Mouse (Mus musculus) adipocyte (in vitro differentiated cells): Measurements from ENCODE around the gene Retreg1.
"Not testable (repeated sequence)": the region's sequence is repeated elsewhere in the genome, so short reads cannot be mapped to it uniquely, and the experiment has no call there.

Source experiments
- DNase-seq: peaks from one replicate; pipeline ENCODE4 v3.0.0-alpha.2; 2016; ENCODE audit warnings: low spot score

Retreg1 gene

DNA sequence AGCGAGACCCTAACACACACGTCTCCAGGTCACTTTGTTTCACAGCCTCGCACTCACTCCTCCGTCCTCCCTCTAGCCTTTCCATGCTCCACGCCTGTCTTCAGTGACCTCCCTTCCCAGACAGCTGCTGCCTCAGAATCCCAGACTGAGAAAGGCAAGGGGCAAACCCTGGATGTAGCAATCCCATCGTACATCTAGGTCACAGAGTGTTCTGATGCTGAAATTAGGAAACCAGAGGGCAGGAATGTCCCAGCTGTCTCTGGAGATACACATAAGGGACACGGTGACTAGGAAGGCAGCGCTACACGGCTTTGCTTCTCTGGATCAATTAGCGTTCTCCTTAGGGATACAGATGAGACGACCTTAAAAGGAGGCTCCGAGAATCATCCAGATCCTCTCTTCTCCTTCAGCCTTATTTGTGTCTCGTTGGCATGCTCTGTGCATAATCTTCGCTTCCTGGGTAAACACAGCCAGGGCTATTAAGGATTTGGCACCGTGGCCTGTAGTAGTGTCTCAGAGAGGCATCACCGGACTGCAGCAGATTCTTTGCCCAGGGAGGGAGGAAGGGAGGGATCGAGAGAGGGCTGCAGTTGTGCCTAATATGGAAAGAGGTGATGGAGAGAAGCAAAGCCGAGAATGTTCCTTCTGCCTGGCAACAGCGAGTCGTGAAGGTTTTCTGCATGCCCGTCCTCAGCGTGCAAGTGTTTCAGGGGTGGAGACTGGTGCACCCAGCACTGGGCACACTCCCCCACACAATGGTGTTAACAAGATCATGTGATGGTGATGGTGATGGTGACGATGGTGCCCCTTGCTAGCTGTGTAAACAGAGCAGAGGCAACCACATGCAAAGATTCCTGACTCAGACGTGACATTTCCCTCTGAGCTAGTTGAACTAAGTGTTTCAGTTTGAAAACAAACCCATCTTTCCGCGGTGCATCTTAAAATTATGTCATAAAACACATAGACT lies 105.6 kb downstream of the Retreg1 start:
- DNase-seq, result peak; percentile 70

DNA sequence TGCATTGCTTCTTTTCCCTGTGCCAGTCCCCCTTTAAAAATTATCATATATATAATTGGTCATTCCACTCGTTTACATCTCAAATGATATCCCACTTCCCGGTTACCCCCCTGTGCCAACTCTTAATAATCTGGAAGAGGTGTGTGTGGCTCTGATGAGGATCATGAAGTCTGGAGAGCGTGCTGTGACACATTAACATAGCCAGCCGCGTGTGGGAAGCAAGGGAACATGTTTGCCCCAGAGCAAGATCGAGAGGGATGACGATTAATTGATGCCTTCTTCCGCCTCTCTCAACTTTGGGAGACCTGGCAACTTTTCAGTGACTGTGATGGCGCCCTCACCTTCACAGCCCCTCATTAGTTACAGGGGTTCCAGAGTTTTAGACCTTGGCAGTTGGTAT lies 106.7 kb downstream of the Retreg1 start:
- DNase-seq, result no peak

DNA sequence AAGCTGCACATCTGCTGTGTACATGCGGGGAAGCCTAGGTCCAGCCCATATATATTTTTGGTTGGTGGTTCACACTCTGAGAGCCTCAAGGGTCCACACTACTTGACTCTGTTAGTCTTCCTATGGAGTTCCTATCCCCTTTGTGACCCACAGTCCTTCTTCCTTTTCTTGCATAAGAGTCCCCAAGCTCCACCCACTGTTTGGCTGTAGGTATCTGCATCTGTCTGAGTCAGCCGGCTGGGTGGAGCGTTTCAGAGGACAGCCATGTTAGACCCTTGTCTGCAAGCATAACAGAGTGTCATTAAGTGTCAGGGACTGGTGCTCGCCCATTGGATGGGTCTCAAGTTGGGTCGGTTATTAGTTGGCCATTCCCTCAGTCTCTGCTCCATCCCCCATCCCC lies 107.6 kb downstream of the Retreg1 start:
- DNase-seq, result no peak

DNA sequence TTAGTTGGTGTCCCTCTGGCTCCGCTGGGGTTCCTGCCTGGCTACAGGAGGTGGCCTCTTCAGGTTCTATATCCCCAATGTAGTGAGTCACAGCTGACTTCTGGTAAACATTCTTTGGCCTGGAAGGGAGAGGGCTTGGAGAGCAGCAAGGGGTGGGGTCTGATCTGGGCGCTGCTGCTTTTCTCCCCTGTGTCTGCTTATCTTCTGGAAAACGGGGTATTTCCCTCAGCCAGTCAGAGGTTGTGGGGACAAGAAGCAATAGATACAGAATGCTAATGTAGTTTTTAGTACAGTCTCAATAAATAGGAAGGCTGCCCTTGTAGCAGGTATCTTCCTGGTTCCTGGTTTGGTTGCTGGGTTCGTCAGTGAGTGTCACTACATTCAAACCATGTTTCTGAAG lies 108.1 kb downstream of the Retreg1 start:
- no peak for DNase-seq

DNA sequence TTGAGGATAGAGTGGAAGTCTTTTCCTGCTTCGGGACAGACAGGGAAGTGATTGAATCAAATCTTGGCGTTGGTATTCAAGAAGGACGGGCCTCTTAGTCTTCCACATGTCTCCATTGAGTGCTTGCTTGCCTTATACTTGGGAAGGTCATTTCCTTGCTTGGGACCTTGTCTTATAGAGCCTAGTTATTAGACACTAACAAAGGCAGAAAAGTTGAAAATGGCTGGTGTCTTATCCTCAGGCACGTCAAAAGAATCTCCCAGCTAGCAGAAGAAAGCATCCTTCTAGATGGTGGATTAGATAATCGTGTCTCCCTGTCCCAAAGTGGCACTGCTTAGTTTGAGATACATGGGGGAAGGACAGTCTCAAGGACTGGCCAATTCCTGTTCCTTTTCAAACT lies 113.0 kb downstream of the Retreg1 start:
- no peak for DNase-seq

DNA sequence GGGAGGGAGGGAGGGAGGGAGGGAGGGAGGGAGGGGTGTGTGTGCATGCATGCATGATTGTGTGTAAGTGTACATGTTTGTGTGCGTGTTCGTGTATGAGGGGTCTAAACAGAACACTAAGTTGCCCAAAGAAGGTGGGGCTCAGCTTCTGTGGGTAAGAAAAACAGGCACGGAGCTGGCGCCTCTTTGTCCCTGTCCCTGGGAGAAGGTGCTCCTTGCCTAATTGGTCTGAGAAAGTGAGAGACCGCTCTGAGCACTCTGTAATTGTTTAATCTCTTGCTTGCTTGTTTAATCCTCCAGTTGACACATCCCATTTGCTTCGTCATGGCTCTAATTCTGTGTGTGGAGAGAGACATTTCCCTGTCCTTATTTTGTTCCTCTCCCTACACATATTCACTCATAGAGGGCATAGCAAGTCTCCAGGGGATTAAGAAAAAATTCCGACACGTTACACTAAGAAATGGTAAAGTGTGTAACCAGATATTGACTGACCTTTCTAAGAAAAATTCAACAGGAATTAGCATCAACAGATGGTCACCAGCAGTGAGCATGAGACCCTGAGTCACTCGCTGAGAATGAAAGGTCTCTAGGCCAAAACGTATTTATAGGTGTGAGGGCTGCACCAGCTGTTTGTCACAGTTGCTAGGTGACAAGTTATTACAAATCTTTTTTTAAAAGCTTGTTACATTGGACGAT lies 113.6 kb downstream of the Retreg1 start:
- DNase-seq, result no peak

DNA sequence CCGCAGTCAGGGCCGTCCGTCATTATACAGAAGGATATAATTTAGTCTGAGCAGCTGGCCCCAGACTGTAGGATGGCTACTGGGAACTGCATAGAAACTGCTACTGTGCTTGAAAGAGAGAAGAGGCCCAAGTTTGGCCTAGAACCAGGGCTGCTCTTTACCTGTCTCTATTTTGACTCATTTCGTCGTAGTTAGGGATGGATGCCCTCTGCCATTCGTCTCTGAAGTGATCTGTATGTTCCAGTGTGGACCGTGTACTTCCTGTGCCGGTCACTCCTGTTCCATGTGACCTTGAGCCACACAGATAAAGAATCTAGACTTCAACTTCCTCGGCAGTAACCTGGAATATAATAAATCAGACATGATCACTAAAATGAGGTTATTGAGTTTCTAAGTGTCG lies 114.7 kb downstream of the Retreg1 start:
- DNase-seq, result no peak

DNA sequence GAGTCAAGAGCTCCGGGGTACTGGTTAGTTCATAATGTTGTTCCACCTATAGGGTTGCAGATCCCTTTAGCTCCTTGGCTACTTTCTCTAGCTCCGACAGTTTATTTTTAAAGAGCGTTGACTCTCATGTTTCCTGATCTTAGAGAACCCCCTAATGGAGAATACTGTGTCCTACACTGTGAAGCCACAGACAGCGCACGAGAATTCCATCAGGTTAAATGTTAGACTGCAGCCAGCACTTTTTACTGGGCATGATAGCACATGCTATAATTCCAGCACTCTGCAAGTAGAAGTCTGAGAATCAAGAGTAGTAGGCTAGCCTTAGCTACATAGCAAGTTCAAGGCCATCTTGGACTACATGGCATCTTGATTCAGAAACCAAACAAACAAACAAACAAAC lies 116.4 kb downstream of the Retreg1 start:
- DNase-seq, result peak; percentile 76

DNA sequence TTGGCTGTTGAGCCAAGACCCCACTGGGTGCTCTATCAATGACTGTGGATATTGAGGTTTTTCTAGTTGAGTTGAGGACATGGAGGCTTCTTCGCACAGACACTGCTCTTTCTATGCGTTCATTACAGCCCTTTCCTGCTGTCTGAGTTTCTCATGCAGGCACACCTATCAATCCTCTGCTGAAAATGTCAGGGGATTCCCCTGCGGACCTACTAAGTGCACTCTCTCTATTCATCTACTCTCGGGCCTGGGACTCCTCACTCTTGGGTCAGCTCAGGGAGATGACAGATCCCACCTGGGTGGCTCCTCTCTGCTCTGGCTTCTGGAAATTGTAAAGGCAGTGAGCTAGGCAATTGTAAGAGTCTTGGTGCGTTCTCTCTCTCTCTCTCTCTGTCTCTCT lies 117.3 kb downstream of the Retreg1 start:
- no peak for DNase-seq

DNA sequence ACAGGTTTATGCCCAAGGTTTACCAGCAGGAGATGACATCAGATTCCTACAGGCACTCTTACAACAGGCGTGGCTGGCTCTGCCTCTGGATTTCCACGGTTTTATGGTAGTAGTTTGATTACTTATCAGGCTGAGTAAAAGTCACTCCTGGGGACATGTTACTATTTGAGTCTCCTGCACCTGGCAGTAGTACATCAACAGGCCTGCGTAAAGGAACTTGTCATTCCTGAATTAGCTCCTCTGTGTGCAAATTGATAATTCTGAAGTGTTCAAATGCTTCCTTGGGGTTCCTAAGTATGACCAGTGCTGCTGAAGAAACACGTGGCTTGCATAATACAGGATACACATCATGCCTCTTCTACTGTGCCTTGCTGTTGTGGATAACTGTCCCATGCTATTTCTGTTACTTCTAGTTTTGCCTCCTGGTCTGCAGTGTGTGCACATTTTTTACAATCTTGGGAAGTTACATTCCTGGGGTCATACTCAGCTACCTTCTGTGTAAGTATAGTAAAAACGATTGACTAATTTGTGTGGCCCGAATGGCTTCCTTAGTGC lies 123.3 kb downstream of the Retreg1 start:
- DNase-seq, result no peak

DNA sequence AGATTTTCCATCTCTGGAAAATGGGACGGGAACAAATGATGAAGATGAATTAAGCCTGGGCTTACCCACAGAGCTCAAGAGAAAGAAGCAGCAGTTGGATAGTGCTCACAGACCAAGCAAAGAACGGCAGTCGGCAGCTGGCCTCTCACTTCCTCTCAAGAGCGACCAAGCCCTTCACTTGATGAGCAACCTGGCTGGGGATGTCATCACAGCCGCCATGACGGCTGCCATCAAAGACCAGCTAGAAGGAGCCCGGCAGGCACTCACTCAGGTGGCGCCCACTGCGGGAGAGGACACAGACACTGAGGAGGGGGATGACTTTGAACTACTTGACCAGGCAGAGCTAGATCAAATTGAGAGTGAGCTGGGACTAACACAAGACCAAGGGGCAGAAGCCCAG lies 128.6 kb downstream of the Retreg1 start:
- DNase-seq, result no peak

DNA sequence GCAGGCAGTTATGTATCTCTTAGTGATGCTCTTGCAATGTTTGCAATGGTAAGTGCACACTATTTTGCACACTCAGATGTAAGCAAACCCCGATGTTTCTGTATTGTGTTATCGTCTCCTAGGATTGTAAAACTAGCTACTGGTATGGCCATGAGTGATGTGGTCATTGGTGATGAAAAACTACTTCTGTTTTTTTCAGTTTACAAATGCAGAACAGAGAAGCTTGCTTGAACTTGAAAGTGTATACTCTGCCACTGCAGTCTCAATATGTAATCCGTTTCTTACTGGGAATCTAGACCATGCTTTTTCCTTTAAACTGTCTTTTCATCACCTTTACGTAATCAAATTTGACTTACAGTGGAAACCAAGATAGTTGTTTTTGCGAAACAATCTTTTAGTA lies 129.8 kb downstream of the Retreg1 start:
- DNase-seq, result no peak

DNA sequence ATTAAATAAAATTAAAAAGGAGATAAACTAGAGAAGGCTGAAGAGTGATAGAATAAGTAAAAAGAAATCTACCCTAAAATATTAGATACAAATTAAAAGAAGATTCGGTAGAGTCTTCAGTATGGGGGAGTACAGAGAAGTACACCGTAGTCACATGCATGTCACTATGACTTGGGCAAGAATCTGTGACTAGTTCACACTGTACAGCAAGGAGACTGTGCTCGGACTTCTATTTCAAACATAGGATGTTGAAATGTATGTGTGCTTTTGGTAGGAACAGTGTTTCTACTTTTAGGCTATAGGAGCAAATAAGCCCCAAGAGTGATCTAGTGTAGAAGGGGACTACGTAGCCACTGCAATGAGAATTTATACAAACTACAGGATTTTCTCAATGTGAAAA lies 131.4 kb downstream of the Retreg1 start:
- no peak for DNase-seq

DNA sequence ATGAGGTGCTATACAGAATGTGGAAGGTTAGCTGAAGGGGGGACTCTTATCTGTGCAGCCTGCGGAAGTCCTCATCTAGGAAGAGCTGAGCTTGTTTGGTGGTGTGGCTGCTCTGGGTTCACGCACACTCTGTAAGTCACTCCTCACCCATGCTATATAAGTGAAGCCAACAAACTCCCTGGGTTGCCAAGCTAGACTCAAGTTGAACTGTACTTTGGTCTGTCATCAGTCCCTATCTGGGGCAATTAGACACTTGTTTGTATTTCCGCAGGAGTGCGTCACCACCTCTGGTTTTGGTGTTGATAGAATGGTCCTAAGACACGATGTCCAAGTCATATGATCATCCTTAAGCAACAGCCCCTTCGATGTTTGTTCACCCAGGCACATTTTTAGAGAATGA lies 132.8 kb downstream of the Retreg1 start:
- DNase-seq, result no peak

DNA sequence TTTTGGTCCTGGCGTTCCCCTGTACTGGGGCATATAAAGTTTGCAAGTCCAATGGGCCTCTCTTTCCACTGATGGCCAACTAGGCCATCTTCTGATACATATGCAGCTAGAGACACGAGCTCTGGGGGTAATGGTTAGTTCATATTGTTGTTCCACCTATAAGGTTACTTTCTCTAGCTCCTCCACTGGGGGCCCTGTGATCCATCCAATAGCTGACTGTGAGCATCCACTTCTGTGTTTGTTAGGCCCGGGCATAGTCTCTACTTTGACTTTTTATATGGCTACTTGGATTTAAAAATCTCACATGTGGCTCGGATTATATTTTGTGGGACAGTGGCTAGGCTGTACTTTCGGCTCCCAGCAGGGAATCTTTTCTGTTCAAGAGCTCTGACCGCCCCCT lies 140.6 kb downstream of the Retreg1 start:
- DNase-seq, result not testable (repeated sequence)

DNA sequence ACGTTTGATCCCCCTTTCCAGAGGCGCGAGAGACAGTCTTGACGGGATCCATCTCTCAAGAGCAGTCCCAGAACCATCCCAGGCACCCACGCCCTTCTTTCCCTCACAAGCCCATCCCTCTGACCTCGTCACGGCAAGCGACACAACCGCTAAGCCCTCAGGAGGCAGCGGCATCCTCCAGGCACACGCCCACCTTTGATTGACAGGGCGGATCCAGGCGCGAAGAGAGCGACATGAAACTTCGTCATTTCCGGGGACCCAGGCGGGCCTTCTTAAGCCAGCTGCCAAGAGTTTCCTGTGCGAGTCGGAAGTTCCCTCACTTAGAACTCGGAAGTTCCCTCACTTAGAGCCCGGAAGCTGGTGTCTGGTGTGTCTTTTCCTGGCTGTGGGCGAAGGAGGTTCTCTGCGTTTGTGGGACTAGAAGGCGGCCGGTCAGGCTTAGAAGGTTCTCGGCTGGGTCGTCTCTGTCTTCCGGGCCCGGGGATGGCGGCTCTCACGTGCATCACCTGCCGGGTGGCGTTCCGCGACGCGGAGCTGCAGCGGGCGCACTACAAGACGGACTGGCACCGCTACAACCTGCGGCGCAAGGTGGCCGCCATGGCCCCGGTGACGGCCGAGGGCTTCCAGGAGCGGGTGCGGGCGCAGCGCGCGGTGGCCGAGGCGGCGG lies 141.2 kb downstream of the Retreg1 start, which contains the start of gene Zfp622:
Gene Zfp622, plus strand, starts transcription at position 300 of the 667 bp plus-strand sequence.
- DNase-seq, result peak; percentile 99

DNA sequence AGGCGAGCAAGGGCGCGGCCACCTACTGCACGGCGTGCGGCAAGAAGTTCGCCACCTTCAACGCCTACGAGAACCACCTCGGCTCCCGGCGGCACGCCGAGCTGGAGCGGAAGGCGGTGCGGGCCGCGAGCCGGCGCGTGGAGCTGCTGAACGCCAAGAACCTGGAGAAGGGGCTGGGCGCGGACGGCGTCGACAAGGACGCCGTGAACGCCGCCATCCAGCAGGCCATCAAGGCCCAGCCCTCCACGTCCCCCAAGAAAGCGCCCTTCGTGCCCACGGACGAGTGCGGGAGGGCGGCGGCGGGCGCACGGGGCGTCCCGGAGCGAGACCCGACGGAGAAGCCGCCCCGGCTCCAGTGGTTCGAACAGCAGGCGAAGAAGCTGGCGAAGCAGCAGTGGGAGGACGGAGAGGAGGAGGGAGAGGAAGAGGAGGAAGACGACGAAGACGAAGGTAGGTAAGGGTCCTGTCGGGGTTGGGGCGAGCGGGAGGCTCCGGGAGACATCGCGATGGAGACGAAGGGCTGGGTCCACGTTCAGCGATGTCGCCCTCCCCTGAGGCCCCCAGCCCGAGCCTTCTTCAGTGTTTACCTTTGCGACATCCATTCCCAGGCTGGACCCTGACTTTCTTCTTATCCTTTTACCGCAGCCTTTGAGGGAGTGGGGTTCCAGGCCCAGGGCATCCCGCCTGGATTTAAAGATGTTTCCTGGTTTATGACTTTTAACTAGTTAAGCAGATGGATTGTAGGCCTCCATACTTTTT lies 141.9 kb downstream of the Retreg1 start:
- peak; percentile 15 for DNase-seq

DNA sequence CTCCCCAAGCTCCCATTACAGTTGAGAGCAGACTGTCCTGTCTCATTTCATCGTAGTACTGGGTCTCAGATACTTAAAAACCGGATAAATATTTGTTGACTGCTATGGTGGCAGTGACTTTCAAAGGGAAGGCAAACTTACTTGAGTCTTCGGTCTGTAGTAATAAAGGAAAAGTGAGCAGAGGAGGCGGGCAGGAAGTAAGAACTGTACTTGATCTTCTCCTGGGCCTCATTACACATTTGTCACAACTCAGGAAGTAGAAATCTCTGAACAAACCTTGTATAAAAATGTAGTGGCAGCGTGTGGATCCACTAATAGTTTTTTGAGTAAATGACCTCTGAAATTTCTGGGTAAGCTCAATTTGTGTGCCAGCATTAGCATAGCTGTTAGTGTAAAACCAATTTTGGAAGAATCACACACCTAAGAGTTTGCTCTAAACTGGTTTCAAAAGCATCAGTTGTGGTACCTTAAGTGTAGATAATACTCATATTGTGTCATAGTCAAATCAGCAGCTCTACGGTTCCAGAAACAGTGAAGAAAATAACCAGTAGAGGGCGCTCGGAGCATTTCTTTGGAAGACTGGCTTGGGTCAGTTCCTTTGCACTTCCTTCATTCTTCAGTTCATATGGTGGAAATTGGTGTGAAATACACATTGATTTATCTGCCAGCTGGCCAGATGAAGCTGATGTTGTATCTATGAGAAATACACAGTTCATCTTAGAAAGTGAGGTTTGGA lies 150.2 kb downstream of the Retreg1 start:
- peak; percentile 80 for DNase-seq

DNA sequence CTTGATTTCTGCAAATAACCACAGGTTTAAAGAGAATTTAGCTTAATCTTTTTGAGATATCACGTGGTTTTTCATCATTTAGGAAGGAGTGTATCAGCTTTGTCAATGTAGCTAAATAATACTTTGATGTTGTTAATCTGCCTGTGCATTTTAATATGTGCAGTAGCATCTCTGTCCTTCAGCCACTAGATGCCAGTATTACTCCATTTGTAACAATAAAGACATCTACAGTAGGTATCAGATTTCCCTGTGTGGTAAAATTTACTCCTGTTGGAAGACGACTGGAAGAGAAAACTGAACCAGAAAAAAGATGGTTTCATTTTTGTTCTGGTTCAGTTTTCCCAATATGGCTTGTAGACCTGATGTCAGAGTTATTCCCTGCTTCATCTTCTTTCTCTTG lies 152.5 kb downstream of the Retreg1 start:
- DNase-seq, result peak; percentile 53

DNA sequence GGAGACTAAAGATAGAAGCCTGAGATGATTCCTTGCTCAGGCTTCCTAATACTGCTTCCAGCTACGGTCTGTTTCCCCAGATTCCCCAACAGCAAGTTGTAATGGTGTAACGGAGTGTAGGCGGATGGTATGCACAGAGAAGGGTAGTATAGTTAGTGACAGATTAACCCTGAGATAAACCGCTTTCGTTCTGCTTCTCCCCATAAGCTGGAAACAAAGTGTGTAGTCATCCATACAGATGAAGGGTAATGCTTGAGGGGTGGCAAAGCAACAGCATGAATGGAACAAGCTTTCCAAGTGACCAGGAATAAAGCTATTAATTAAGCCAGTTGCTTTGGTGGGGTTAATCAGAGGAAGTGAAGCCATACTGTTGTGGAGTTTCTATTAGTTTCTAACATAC lies 156.6 kb downstream of the Retreg1 start:
- DNase-seq, result not testable (repeated sequence)

DNA sequence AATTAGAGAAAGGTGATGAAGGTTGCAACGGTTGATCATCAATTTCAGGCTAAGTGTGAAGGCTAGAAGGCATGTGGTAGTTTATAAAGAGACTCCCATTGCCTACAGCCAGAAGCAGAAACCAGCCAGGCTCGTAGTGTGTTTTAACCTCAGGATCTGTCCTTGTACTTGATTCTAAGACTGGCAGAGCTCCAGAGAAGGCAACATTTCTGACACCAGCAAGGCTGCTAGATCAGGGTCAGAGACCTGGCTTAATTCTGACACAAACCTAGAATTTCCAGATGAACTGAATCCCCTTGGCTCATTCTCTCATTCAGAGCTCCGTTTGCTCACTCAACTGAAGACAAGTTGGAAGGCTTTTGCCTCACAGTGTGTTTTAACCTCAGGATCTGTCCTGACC lies 165.6 kb downstream of the Retreg1 start:
- DNase-seq, result no peak
